Mouse (Mus musculus) liver, postnatal 0 days (tissue): ENCODE measurements around the gene 4933411K16Rik. TPM values are rescaled to one million over a fixed set of nuclear protein-coding genes. Genes with fewer than 3 reads are reported as not detected.

Experiments
- ATAC-seq: fragments of 200-750 bp; cut with Nextera tagmentation; 2 replicates; pipeline ENCODE4 v1.8.0; 2017; ENCODE audit warnings: mild to moderate bottlenecking, moderate library complexity
- DNase-seq: peaks from one replicate; pipeline ENCODE4 v3.0.0-alpha.2; 2016
- H3K27ac ChIP-seq: fragments of 300-500 bp; sonication (generic); 2 replicates; pipeline ENCODE4 v1.5.1; 2014; ENCODE audit warnings: antibody characterized with exemption, moderate library complexity, mild to moderate bottlenecking, low read depth
- H3K27me3 ChIP-seq: fragments of 300-500 bp; sonication (generic); 2 replicates; pipeline ENCODE4 v1.6.1; 2014; ENCODE audit warnings: low read length, control low read depth, mixed read lengths; ENCODE audit not compliant: insufficient read depth
- H3K36me3 ChIP-seq: fragments of 300-500 bp; sonication (generic); replicated peaks from 2 replicates; pipeline ENCODE4 v1.6.1; 2014; ENCODE audit warnings: mild to moderate bottlenecking, control low read depth, low read length, moderate library complexity, mixed read lengths; ENCODE audit not compliant: insufficient read depth
- H3K4me1 ChIP-seq: fragments of 300-500 bp; sonication (generic); 2 replicates; pipeline ENCODE4 v1.6.1; 2014; ENCODE audit warnings: antibody characterized with exemption, mild to moderate bottlenecking, control low read depth; ENCODE audit not compliant: insufficient read depth
- H3K4me2 ChIP-seq: fragments of 300-500 bp; sonication (generic); 2 replicates; pipeline ENCODE4 v1.6.1; 2014; ENCODE audit warnings: low read depth, mild to moderate bottlenecking, low read length, moderate library complexity, mixed read lengths
- H3K4me3 ChIP-seq: fragments of 300-500 bp; sonication (generic); 2 replicates; pipeline ENCODE4 v1.5.1; 2014; ENCODE audit warnings: low read depth, low read length
- H3K9ac ChIP-seq: fragments of 300-500 bp; sonication (generic); replicated peaks from 2 replicates; pipeline ENCODE4 v1.6.1; 2014; ENCODE audit warnings: mild to moderate bottlenecking, moderate library complexity
- H3K9me3 ChIP-seq: fragments of 300-500 bp; sonication (generic); 2 replicates; pipeline ENCODE4 v1.6.1; 2016; ENCODE audit warnings: mild to moderate bottlenecking, control low read depth, low read length, mixed read lengths
- CTCF ChIP-seq: sonication (generic); IDR thresholded peaks from 2 replicates; pipeline ENCODE4 v1.5.1; 2016; ENCODE audit warnings: antibody characterized with exemption, low read depth
- EP300 ChIP-seq: IDR thresholded peaks from 2 replicates; pipeline ENCODE4 v1.6.1; 2016; ENCODE audit warnings: antibody characterized with exemption, low read depth, mild to moderate bottlenecking
- WGBS: fragments of 180-500 bp; shearing (Covaris S2); extraction: QIAGEN DNeasy Blood & Tissue Kit; methylation state at CpG from one replicate; pipeline ENCODE4 v1.1.7; 2014; ENCODE audit not compliant: insufficient replicate concordance; 5-methylcytosine and 5-hydroxymethylcytosine counted together
- polyA plus RNA-seq: library from polyadenylated mRNA; unstranded; fragments of >200 nt; fragmentation: Nextera tagmentation; extraction: Ambion mirVana; gene quantifications from 2 replicates; pipeline ENCODE4 v1.2.1, GENCODE M21; 2015

Gene 4933411K16Rik
- polyA plus RNA-seq, 1 experiment from 2014 or later = 0.40 TPM

DNA sequence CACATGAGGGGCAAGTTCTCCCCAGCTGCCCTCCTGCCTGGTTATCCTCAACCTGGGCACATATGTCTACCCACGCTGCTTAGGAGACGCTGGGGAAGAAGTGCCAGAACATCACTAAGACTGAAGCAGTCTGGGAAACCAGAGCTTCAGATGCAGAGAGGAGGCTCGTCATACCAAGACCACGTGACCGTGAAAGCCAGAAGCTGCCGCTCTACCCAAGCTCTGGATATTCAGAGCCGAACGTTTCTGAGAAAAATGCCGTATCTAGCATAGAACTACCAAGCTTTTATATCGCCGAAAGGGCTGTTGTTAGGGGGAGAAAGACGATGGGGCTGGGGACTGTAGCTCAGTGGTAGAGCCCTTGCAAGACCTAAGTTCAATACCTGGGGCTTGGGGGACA is 13.7 kb upstream of the 4933411K16Rik start:
- no peak overlapping the region for H3K4me3 ChIP-seq
- TF ChIP-seq CTCF = no peak
- DNase-seq = no peak
- H3K4me2 ChIP-seq = no peak overlapping the region
- H3K36me3 ChIP-seq = peaks cover 7% of the 10 kb centered on the region; the same call in 1 of the 2 replicates
- H3K9me3 ChIP-seq = no peaks in the 10 kb centered on the region
- no peak overlapping the region for H3K9ac ChIP-seq
- ATAC-seq = no peak
- no peaks in the 10 kb centered on the region for H3K27me3 ChIP-seq
- 88% methylated on average over 12 of the region's 12 CpGs for WGBS
- no peak overlapping the region for H3K27ac ChIP-seq
- no peaks in the 10 kb centered on the region; the same call in 1 of the 2 replicates for H3K4me1 ChIP-seq

DNA sequence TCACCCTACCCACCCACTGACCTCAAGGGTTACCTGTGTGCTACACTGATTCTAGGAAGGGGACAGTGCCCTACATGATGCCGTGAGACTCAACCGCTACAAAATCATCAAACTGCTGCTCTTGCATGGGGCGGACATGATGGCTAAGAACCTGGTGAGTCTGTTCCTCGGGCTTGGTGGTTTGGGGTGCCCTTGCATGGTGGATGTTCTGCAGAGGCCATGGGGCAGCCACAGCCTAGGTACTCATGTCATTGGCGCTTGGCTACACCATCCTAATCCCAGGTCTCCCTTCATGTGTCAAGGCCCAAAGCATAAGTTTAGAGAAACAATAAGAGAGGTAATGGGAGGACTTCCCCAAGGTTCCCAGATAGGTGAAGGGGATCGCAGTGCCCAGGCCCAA is 8.1 kb upstream of the 4933411K16Rik start:
- no peaks in the 10 kb centered on the region for H3K27me3 ChIP-seq
- WGBS = 84% methylated on average over 6 of the region's 6 CpGs
- no peak for TF ChIP-seq EP300
- no peak for TF ChIP-seq CTCF
- H3K9ac ChIP-seq = no peak overlapping the region
- H3K4me1 ChIP-seq = no peaks in the 10 kb centered on the region
- no peak overlapping the region for H3K27ac ChIP-seq
- no peak overlapping the region for H3K4me3 ChIP-seq
- no peak overlapping the region for H3K4me2 ChIP-seq
- DNase-seq = no peak
- H3K9me3 ChIP-seq = no peaks in the 10 kb centered on the region
- ATAC-seq = no peak
- H3K36me3 ChIP-seq = no peaks in the 10 kb centered on the region

DNA sequence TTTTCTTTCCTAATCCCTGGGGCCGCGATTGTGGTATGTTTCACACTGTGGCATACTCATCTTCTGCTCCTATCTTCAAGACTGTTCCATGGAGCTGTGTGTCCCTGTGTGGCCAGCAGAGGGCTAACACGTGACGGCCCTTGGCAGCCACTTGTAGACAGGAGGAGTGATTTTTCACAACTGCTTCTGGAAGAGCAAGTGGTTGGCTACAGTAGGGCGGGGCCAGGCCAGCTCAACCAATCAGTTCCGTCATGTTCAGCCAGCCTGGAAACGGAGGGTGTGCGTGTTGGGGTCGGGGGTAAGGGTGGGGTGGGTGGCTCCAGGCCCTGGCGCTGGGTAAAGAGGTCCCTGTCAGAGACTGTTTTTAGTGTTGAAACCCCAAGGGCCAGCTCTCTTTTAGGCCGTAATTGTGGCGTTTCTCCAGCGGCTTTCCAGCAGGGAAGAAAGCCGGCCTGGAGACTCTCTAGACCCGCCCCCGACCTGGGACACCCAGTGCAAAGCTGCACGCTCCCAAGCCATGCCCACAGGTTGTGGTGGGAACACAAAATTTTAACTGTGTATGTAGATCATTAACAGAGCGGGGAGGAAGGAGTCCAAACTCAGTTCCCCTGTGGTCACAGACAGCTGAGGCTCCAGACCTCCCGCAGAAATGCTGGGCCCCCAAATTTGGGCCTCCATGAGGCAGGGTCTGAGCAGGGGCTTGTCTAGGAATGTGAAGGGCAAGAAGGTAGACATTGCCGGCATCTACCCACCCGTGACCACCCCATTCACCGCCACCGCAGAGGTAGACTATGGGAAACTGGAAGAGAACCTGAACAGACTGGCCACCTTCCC is 6.6 kb upstream of the 4933411K16Rik start, which contains the start of gene Hoga1:
Gene Hoga1 (plus strand): TSS at position 342 of the 834 bp plus-strand sequence.
- DNase-seq (peak; percentile 84), ATAC-seq (peak; percentile 92)
- Histone ChIP-seq H3K4me3 (peak within 1 kb of the TSS; percentile 50), H3K4me2 (peak within 1 kb of the TSS; percentile 71), H3K9me3 (no peaks in the 10 kb centered on the region), H3K27me3 (no peaks in the 10 kb centered on the region), H3K36me3 (no peaks in the 10 kb centered on the region), H3K4me1 (no peaks in the 10 kb centered on the region), H3K9ac (peak within 1 kb of the TSS; percentile 74), H3K27ac (peak within 1 kb of the TSS; percentile 88)
- WGBS = 17% methylated on average over 23 of the region's 23 CpGs
- TF ChIP-seq EP300 (no peak), CTCF (peak; percentile 89)

DNA sequence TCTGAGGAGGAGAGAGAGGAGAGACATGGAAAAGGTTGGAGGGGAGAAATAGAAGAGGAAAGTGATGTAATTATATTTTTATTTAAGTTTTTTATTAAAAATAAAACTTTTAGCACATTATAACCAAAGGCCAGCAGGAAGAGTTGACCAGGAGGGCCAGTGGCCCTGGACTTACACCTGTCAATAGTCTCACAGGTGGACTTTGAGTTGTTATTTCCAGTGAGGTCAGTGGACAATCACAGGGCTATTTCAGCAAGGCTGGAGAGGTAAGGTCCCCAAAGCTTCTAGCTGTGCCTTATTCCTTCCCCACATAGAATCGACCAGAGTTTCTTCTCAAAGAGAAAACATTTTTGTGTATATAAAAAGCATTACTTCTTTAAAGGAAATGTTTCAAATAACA is 1.8 kb upstream of the 4933411K16Rik start:
- H3K9me3 ChIP-seq = no peaks in the 10 kb centered on the region
- peaks cover 5% of the 10 kb centered on the region; the same call in 1 of the 2 replicates for H3K4me1 ChIP-seq
- DNase-seq (no peak), ATAC-seq (peak; percentile 68)
- no peak overlapping the region for H3K4me3 ChIP-seq
- 59% methylated on average over 1 of the region's 1 CpGs for WGBS
- H3K27me3 ChIP-seq = no peaks in the 10 kb centered on the region
- H3K9ac ChIP-seq = no peak overlapping the region
- no peaks in the 10 kb centered on the region for H3K36me3 ChIP-seq
- H3K27ac ChIP-seq = peak overlapping the region; percentile 88
- H3K4me2 ChIP-seq = no peak overlapping the region
- no peak for TF ChIP-seq EP300
- TF ChIP-seq CTCF = no peak

DNA sequence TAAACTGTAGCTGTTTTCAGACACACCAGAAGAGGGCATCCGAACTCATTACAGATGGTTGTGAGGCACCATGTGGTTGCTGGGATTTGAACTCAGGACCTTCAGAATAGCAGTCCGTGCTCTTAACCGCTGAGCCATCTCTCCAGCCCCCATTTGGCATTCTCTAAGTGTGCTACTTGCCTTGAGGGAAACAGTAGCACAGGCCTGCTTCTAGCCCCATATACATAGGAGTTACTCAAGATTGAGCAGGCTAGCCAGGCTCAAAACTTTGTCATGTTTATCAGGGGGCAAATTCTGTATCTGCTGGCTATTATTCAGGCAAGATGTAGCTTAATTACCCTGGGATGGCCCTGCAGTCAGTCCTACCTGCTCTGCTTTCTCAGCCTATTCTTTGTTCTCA is 697 bp upstream of the 4933411K16Rik start:
- H3K4me2 ChIP-seq = no peak overlapping the region

DNA sequence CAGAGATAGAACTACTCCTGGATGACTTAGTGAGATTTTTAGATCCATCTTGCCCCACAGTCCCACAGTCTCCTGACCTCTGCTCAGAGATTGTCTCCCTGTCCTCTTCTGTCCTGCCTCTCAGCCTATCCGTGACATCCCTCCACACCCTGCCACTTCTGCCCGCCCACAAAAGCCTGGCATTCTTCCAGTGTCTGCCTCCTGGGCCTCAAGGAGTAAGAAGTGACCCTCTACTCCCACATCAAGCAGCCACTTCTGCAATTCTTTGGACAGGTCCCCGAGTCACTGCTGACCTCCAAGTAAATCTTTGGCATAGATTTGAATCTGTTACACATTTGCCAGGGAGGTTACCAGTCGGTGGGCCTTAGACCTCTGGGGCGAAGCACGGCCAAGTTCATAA is 2.2 kb downstream of the 4933411K16Rik start:
- no peak for TF ChIP-seq CTCF
- TF ChIP-seq EP300 = no peak
- Histone ChIP-seq H3K9ac (no peak overlapping the region), H3K4me2 (no peak overlapping the region), H3K9me3 (no peaks in the 10 kb centered on the region), H3K27ac (no peak overlapping the region; the same call in 1 of the 2 replicates), H3K4me1 (peaks cover 7% of the 10 kb centered on the region), H3K27me3 (no peaks in the 10 kb centered on the region), H3K4me3 (no peak overlapping the region), H3K36me3 (no peaks in the 10 kb centered on the region)
- DNase-seq = no peak
- 57% methylated on average over 6 of the region's 6 CpGs for WGBS
- ATAC-seq = no peak

More for the DNA sequence above, 697 bp upstream of the 4933411K16Rik start:
- TF ChIP-seq CTCF (no peak), EP300 (no peak)
- ATAC-seq (no peak), DNase-seq (no peak)
- H3K4me1 ChIP-seq = peaks cover 5% of the 10 kb centered on the region
- H3K36me3 ChIP-seq = no peaks in the 10 kb centered on the region
- H3K9me3 ChIP-seq = no peaks in the 10 kb centered on the region
- WGBS = 84% methylated on average over 3 of the region's 3 CpGs
- H3K9ac ChIP-seq = no peak overlapping the region
- H3K27me3 ChIP-seq = no peaks in the 10 kb centered on the region
- no peak overlapping the region for H3K4me3 ChIP-seq
- peak overlapping the region; percentile 88; the same call in 1 of the 2 replicates for H3K27ac ChIP-seq
